Mouse (Mus musculus): ENCODE results near the gene Map2. TPM values are rescaled to one million over a fixed set of nuclear protein-coding genes. Genes with fewer than 3 reads are reported as not detected.

Gene Map2
- polyA plus RNA-seq, 1 experiment from 2014 or later: 5.5 TPM

- ATAC-seq (replicated peaks; ENCODE audit: low FRiP score) (no peak), DNase-seq (ENCODE audit: low spot score) (no peak)
- H3K4me3 ChIP-seq (ENCODE audit: low read depth, low read length): no peak overlapping the region
- H3K4me2 ChIP-seq: no peak overlapping the region
- H3K36me3 ChIP-seq (ENCODE audit: control insufficient read depth, insufficient read depth, low read length): no peaks in the 10 kb centered on the region
- H3K4me1 ChIP-seq (replicated peaks; ENCODE audit: control insufficient read depth, insufficient read depth, low read length): no peaks in the 10 kb centered on the region
- no peak overlapping the region for H3K27ac ChIP-seq (ENCODE audit: low read depth, low read length)
- 80% methylated on average over 6 of the region's 6 CpGs for WGBS
- H3K9ac ChIP-seq (ENCODE audit: low read depth, low read length): no peak overlapping the region
- no peaks in the 10 kb centered on the region for H3K27me3 ChIP-seq (replicated peaks; ENCODE audit: control insufficient read depth, insufficient read depth, low read length)
- no peaks in the 10 kb centered on the region for H3K9me3 ChIP-seq (ENCODE audit: control insufficient read depth, low read length)
Observed at GRCm38 (mm10) chr1:66299376-66299775, 124.3 kb downstream of the Map2 start.

- Histone ChIP-seq H3K36me3 (ENCODE audit: control insufficient read depth, insufficient read depth, low read length) (no peaks in the 10 kb centered on the region), H3K4me2 (no peak overlapping the region), H3K9me3 (ENCODE audit: control insufficient read depth, low read length) (no peaks in the 10 kb centered on the region), H3K4me1 (replicated peaks; ENCODE audit: control insufficient read depth, insufficient read depth, low read length) (no peaks in the 10 kb centered on the region), H3K4me3 (ENCODE audit: low read depth, low read length) (no peak overlapping the region), H3K27ac (ENCODE audit: low read depth, low read length) (no peak overlapping the region), H3K27me3 (replicated peaks; ENCODE audit: control insufficient read depth, insufficient read depth, low read length) (no peaks in the 10 kb centered on the region), H3K9ac (ENCODE audit: low read depth, low read length) (no peak overlapping the region)
- ATAC-seq (replicated peaks; ENCODE audit: low FRiP score): no peak
- 68% methylated on average over 2 of the region's 2 CpGs for WGBS
- no peak for DNase-seq (ENCODE audit: low spot score)
Observed at GRCm38 (mm10) chr1:66320378-66321135, 145.5 kb downstream of the Map2 start.

- no peak for DNase-seq (ENCODE audit: low spot score)
- H3K36me3 ChIP-seq (ENCODE audit: control insufficient read depth, insufficient read depth, low read length): no peaks in the 10 kb centered on the region
- no peak for ATAC-seq (replicated peaks; ENCODE audit: low FRiP score)
- H3K4me1 ChIP-seq (replicated peaks; ENCODE audit: control insufficient read depth, insufficient read depth, low read length): no peaks in the 10 kb centered on the region
- H3K4me2 ChIP-seq: no peak overlapping the region
- no peak overlapping the region for H3K9ac ChIP-seq (ENCODE audit: low read depth, low read length)
- H3K27ac ChIP-seq (ENCODE audit: low read depth, low read length): no peak overlapping the region
- no peaks in the 10 kb centered on the region for H3K9me3 ChIP-seq (ENCODE audit: control insufficient read depth, low read length)
- H3K4me3 ChIP-seq (ENCODE audit: low read depth, low read length): no peak overlapping the region
- WGBS: 55% methylated on average over 1 of the region's 1 CpGs
- no peaks in the 10 kb centered on the region for H3K27me3 ChIP-seq (replicated peaks; ENCODE audit: control insufficient read depth, insufficient read depth, low read length)
Observed at GRCm38 (mm10) chr1:66321136-66321502, 146.0 kb downstream of the Map2 start.

GRCm38 (mm10) chr1:66321631-66322142 is 146.6 kb downstream of the Map2 start:
- 70% methylated on average over 15 of the region's 15 CpGs for WGBS
- ATAC-seq (replicated peaks; ENCODE audit: low FRiP score): no peak

GRCm38 (mm10) chr1:66323461-66323860 is 148.4 kb downstream of the Map2 start:
- 80% methylated on average over 9 of the region's 9 CpGs for WGBS
- Histone ChIP-seq H3K4me3 (ENCODE audit: low read depth, low read length) (no peak overlapping the region), H3K36me3 (ENCODE audit: control insufficient read depth, insufficient read depth, low read length) (no peaks in the 10 kb centered on the region), H3K4me1 (replicated peaks; ENCODE audit: control insufficient read depth, insufficient read depth, low read length) (no peaks in the 10 kb centered on the region), H3K27me3 (replicated peaks; ENCODE audit: control insufficient read depth, insufficient read depth, low read length) (no peaks in the 10 kb centered on the region), H3K4me2 (no peak overlapping the region), H3K27ac (ENCODE audit: low read depth, low read length) (no peak overlapping the region), H3K9me3 (ENCODE audit: control insufficient read depth, low read length) (no peaks in the 10 kb centered on the region), H3K9ac (ENCODE audit: low read depth, low read length) (no peak overlapping the region)
- no peak for ATAC-seq (replicated peaks; ENCODE audit: low FRiP score)
- DNase-seq (ENCODE audit: low spot score): no peak

More at GRCm38 (mm10) chr1:66321631-66322142, 146.6 kb downstream of the Map2 start:
- no peaks in the 10 kb centered on the region for H3K36me3 ChIP-seq (ENCODE audit: control insufficient read depth, insufficient read depth, low read length)
- H3K9ac ChIP-seq (ENCODE audit: low read depth, low read length): no peak overlapping the region
- no peaks in the 10 kb centered on the region for H3K27me3 ChIP-seq (replicated peaks; ENCODE audit: control insufficient read depth, insufficient read depth, low read length)
- no peaks in the 10 kb centered on the region for H3K9me3 ChIP-seq (ENCODE audit: control insufficient read depth, low read length)
- H3K27ac ChIP-seq (ENCODE audit: low read depth, low read length): no peak overlapping the region
- no peak for DNase-seq (ENCODE audit: low spot score)
- no peak overlapping the region for H3K4me2 ChIP-seq
- H3K4me3 ChIP-seq (ENCODE audit: low read depth, low read length): no peak overlapping the region
- no peaks in the 10 kb centered on the region for H3K4me1 ChIP-seq (replicated peaks; ENCODE audit: control insufficient read depth, insufficient read depth, low read length)

GRCm38 (mm10) chr1:66324951-66325350 is 149.9 kb downstream of the Map2 start:
- ATAC-seq (replicated peaks; ENCODE audit: low FRiP score): no peak
- no peak overlapping the region for H3K9ac ChIP-seq (ENCODE audit: low read depth, low read length)
- DNase-seq (ENCODE audit: low spot score): no peak

GRCm38 (mm10) chr1:66328996-66329395 is 153.9 kb downstream of the Map2 start:
- Histone ChIP-seq H3K27ac (ENCODE audit: low read depth, low read length) (no peak overlapping the region), H3K27me3 (replicated peaks; ENCODE audit: control insufficient read depth, insufficient read depth, low read length) (no peaks in the 10 kb centered on the region), H3K9ac (ENCODE audit: low read depth, low read length) (no peak overlapping the region), H3K4me3 (ENCODE audit: low read depth, low read length) (no peak overlapping the region), H3K9me3 (ENCODE audit: control insufficient read depth, low read length) (no peaks in the 10 kb centered on the region), H3K36me3 (ENCODE audit: control insufficient read depth, insufficient read depth, low read length) (no peaks in the 10 kb centered on the region), H3K4me2 (no peak overlapping the region), H3K4me1 (replicated peaks; ENCODE audit: control insufficient read depth, insufficient read depth, low read length) (no peaks in the 10 kb centered on the region)
- 78% methylated on average over 6 of the region's 6 CpGs for WGBS
- ATAC-seq (replicated peaks; ENCODE audit: low FRiP score) (no peak), DNase-seq (ENCODE audit: low spot score) (no peak)

More at GRCm38 (mm10) chr1:66324951-66325350, 149.9 kb downstream of the Map2 start:
- Histone ChIP-seq H3K4me2 (no peak overlapping the region), H3K36me3 (ENCODE audit: control insufficient read depth, insufficient read depth, low read length) (no peaks in the 10 kb centered on the region), H3K4me1 (replicated peaks; ENCODE audit: control insufficient read depth, insufficient read depth, low read length) (no peaks in the 10 kb centered on the region), H3K4me3 (ENCODE audit: low read depth, low read length) (no peak overlapping the region), H3K27ac (ENCODE audit: low read depth, low read length) (no peak overlapping the region), H3K9me3 (ENCODE audit: control insufficient read depth, low read length) (no peaks in the 10 kb centered on the region), H3K27me3 (replicated peaks; ENCODE audit: control insufficient read depth, insufficient read depth, low read length) (no peaks in the 10 kb centered on the region)

- Histone ChIP-seq H3K36me3 (ENCODE audit: control insufficient read depth, insufficient read depth, low read length) (no peaks in the 10 kb centered on the region), H3K4me2 (no peak overlapping the region), H3K4me1 (replicated peaks; ENCODE audit: control insufficient read depth, insufficient read depth, low read length) (no peaks in the 10 kb centered on the region), H3K27ac (ENCODE audit: low read depth, low read length) (no peak overlapping the region), H3K4me3 (ENCODE audit: low read depth, low read length) (no peak overlapping the region), H3K27me3 (replicated peaks; ENCODE audit: control insufficient read depth, insufficient read depth, low read length) (no peaks in the 10 kb centered on the region), H3K9ac (ENCODE audit: low read depth, low read length) (no peak overlapping the region), H3K9me3 (ENCODE audit: control insufficient read depth, low read length) (no peaks in the 10 kb centered on the region)
- DNase-seq (ENCODE audit: low spot score) (no peak), ATAC-seq (replicated peaks; ENCODE audit: low FRiP score) (no peak)
Observed at GRCm38 (mm10) chr1:66329534-66329933, 154.5 kb downstream of the Map2 start.

GRCm38 (mm10) chr1:66335724-66336284 is 160.7 kb downstream of the Map2 start:
- Histone ChIP-seq H3K9me3 (ENCODE audit: control insufficient read depth, low read length) (no peaks in the 10 kb centered on the region), H3K36me3 (ENCODE audit: control insufficient read depth, insufficient read depth, low read length) (no peaks in the 10 kb centered on the region), H3K9ac (ENCODE audit: low read depth, low read length) (no peak overlapping the region), H3K4me2 (no peak overlapping the region), H3K27me3 (replicated peaks; ENCODE audit: control insufficient read depth, insufficient read depth, low read length) (no peaks in the 10 kb centered on the region), H3K4me1 (replicated peaks; ENCODE audit: control insufficient read depth, insufficient read depth, low read length) (no peaks in the 10 kb centered on the region), H3K27ac (ENCODE audit: low read depth, low read length) (no peak overlapping the region), H3K4me3 (ENCODE audit: low read depth, low read length) (no peak overlapping the region)
- ATAC-seq (replicated peaks; ENCODE audit: low FRiP score) (no peak), DNase-seq (ENCODE audit: low spot score) (no peak)
- 72% methylated on average over 2 of the region's 2 CpGs for WGBS

Data from liver, embryonic 11.5 days (tissue).